Mouse (Mus musculus): ENCODE results near the gene Tradd.

Tradd gene

DNA sequence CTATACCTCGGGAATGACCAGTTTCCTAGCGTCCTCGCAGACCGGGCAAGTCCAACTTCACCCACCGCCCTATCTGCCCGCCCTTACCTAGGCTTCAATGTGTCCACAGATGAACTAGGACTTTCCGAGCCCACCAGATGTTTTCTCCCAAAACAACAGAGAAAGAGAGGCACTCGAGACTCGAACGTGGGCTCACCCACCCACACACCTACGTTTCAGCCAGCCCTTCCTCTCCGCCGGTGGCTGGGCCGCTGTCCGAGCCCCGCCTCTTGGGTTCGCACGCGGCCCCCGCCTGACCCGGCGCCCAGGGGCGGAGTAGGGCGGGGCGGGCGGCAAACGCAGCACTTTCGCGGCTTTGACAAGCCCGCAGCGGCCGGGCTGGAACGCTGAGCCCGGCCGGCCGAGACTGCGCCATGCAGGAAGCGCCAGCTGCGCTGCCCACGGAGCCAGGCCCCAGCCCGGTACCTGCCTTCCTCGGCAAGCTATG lies 5.1 kb upstream of the Tradd start, which contains the start of gene Hsf4:
Gene Hsf4, plus strand, starts transcription at position 341 of the 487 bp plus-strand sequence.
- peaks cover 97% of the 10 kb centered on the region for H3K27me3 ChIP-seq (ENCODE audit: insufficient read depth, low read length)
- H3K9me3 ChIP-seq (ENCODE audit: low read length), result no peaks in the 10 kb centered on the region
- peak within 1 kb of the TSS; percentile 78 for H3K4me3 ChIP-seq (replicated peaks; ENCODE audit: low read length)
- no peak for TF ChIP-seq CTCF (conservative IDR thresholded peaks at IDR 0.05; ENCODE audit: low read length)
- TF ChIP-seq POU5F1 (IDR thresholded peaks at IDR 0.05; ENCODE audit: borderline replicate concordance, low read length), result no peak
- no peak for TF ChIP-seq NANOG (IDR thresholded peaks at IDR 0.05; ENCODE audit: borderline replicate concordance, low read length)
- peaks cover 64% of the 10 kb centered on the region for H3K4me1 ChIP-seq (replicated peaks; ENCODE audit: low read depth, low read length)
- H3K36me3 ChIP-seq (ENCODE audit: insufficient read depth, low read length), result no peaks in the 10 kb centered on the region

- peaks cover 65% of the 10 kb centered on the region for H3K4me1 ChIP-seq (replicated peaks; ENCODE audit: low read depth, low read length)
- H3K36me3 ChIP-seq (ENCODE audit: insufficient read depth, low read length), result no peaks in the 10 kb centered on the region
- no peak for TF ChIP-seq POU5F1 (IDR thresholded peaks at IDR 0.05; ENCODE audit: borderline replicate concordance, low read length)
- TF ChIP-seq NANOG (IDR thresholded peaks at IDR 0.05; ENCODE audit: borderline replicate concordance, low read length), result no peak
- TF ChIP-seq CTCF (conservative IDR thresholded peaks at IDR 0.05; ENCODE audit: low read length), result no peak
- H3K9me3 ChIP-seq (ENCODE audit: low read length), result no peaks in the 10 kb centered on the region
- H3K27me3 ChIP-seq (ENCODE audit: insufficient read depth, low read length), result peaks cover 97% of the 10 kb centered on the region
- peak overlapping the region; percentile 78 for H3K4me3 ChIP-seq (replicated peaks; ENCODE audit: low read length)
Measured at GRCm38 (mm10) chr8:105269075-105269458, 4.7 kb upstream of the Tradd start.

GRCm38 (mm10) chr8:105268342-105269074 lies 4.1 kb upstream of the Tradd start:
- TF ChIP-seq POU5F1 (IDR thresholded peaks at IDR 0.05; ENCODE audit: borderline replicate concordance, low read length) (no peak), NANOG (IDR thresholded peaks at IDR 0.05; ENCODE audit: borderline replicate concordance, low read length) (no peak), CTCF (conservative IDR thresholded peaks at IDR 0.05; ENCODE audit: low read length) (no peak)
- H3K27me3 ChIP-seq (ENCODE audit: insufficient read depth, low read length), result peaks cover 96% of the 10 kb centered on the region
- H3K9me3 ChIP-seq (ENCODE audit: low read length), result no peaks in the 10 kb centered on the region

GRCm38 (mm10) chr8:105266775-105267174 lies 2.4 kb upstream of the Tradd start:
- Histone ChIP-seq H3K4me3 (replicated peaks; ENCODE audit: low read length) (0 out of 2 replicates have a peak overlapping the region, but pooled peaks have one; percentile 10), H3K9me3 (ENCODE audit: low read length) (no peaks in the 10 kb centered on the region), H3K4me1 (replicated peaks; ENCODE audit: low read depth, low read length) (peaks cover 80% of the 10 kb centered on the region), H3K36me3 (ENCODE audit: insufficient read depth, low read length) (no peaks in the 10 kb centered on the region), H3K27me3 (ENCODE audit: insufficient read depth, low read length) (peaks cover 94% of the 10 kb centered on the region)
- TF ChIP-seq CTCF (conservative IDR thresholded peaks at IDR 0.05; ENCODE audit: low read length), result no peak
- no peak for TF ChIP-seq NANOG (IDR thresholded peaks at IDR 0.05; ENCODE audit: borderline replicate concordance, low read length)
- TF ChIP-seq POU5F1 (IDR thresholded peaks at IDR 0.05; ENCODE audit: borderline replicate concordance, low read length), result no peak

More at GRCm38 (mm10) chr8:105268342-105269074, 4.1 kb upstream of the Tradd start:
- H3K4me3 ChIP-seq (replicated peaks; ENCODE audit: low read length), result peak overlapping the region; percentile 78
- H3K36me3 ChIP-seq (ENCODE audit: insufficient read depth, low read length), result no peaks in the 10 kb centered on the region
- peaks cover 70% of the 10 kb centered on the region for H3K4me1 ChIP-seq (replicated peaks; ENCODE audit: low read depth, low read length)

- Histone ChIP-seq H3K36me3 (ENCODE audit: insufficient read depth, low read length) (no peaks in the 10 kb centered on the region), H3K9me3 (ENCODE audit: low read length) (0 out of 2 replicates have a peak, but pooled peaks cover 3% of the 10 kb centered on the region), H3K4me3 (replicated peaks; ENCODE audit: low read length) (peak overlapping the region; percentile 81), H3K27me3 (ENCODE audit: insufficient read depth, low read length) (peaks cover 92% of the 10 kb centered on the region), H3K4me1 (replicated peaks; ENCODE audit: low read depth, low read length) (peaks cover 80% of the 10 kb centered on the region)
- TF ChIP-seq CTCF (conservative IDR thresholded peaks at IDR 0.05; ENCODE audit: low read length) (no peak), NANOG (IDR thresholded peaks at IDR 0.05; ENCODE audit: borderline replicate concordance, low read length) (no peak), POU5F1 (IDR thresholded peaks at IDR 0.05; ENCODE audit: borderline replicate concordance, low read length) (no peak)
Measured at GRCm38 (mm10) chr8:105265128-105265527, 719 bp upstream of the Tradd start.

DNA sequence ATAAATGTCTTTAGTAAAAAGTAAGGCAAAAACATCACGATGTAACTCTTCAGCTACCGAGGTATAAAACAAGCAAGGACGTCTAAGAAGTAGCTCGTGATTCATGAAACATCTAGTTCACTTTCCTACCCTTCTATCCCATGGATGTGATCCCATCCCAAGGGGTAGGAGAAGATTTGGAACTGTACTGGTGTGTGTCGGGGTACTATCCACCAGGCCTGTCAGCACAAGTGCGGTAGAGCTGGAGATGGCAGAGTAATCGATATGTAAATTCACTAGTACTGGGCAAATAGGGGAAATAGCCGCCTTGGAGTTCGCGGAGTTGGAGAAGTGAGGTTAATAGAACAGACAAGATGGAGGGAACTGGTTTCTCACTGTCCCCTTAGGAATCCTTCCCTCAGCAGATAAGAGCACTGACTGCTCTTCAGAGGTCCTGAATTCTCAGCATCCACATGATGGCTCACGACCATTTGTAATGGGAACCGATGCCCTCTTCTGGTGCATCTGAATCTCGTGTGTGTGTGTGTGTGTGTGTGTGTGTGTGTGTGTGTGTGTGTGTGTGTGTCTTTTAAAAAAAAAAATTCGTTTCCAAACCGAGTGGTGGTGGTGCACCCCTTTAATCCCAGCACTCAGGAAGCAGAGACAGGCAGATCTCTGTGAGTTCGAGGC lies 1.0 kb downstream of the Tradd start:
- no peak for TF ChIP-seq NANOG (IDR thresholded peaks at IDR 0.05; ENCODE audit: borderline replicate concordance, low read length)
- H3K36me3 ChIP-seq (ENCODE audit: insufficient read depth, low read length), result no peaks in the 10 kb centered on the region
- H3K27me3 ChIP-seq (ENCODE audit: insufficient read depth, low read length), result peaks cover 92% of the 10 kb centered on the region
- 0 out of 2 replicates have a peak, but pooled peaks cover 3% of the 10 kb centered on the region for H3K9me3 ChIP-seq (ENCODE audit: low read length)
- peaks cover 82% of the 10 kb centered on the region for H3K4me1 ChIP-seq (replicated peaks; ENCODE audit: low read depth, low read length)
- H3K4me3 ChIP-seq (replicated peaks; ENCODE audit: low read length), result peak overlapping the region; percentile 81

DNA sequence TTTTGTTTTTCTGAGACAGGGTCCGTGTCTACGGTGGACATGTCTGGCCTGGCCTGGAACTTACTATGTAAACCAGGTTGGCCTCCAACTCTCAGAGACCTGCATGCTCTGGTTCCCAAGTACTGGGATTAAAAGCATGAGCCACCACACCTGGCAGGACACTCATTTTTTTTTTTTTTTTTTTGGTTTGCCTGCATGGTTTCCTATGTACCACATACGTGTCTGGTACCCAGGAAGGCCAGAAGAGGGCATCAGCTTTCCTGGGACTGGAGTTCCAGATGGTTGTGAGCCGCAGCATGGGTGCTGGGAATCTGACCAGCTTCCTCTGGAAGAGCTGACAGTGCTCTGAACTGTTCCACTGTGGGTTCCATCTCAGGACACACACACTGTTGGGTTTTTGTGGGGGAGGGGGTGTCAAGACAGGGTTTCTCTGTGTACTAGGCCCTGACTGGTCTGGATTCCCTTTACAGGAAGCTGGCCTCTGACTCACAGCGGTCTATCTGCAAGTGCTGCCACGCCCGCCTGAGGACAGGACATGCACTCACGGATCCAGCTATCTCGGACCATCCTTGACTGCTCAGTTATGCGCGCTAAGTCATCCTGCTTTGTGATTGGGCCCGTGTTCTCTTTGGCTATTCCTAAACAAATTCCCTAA lies 3.0 kb downstream of the Tradd start:
- Histone ChIP-seq H3K9me3 (ENCODE audit: low read length) (0 out of 2 replicates have a peak, but pooled peaks cover 3% of the 10 kb centered on the region), H3K27me3 (ENCODE audit: insufficient read depth, low read length) (peaks cover 89% of the 10 kb centered on the region), H3K4me1 (replicated peaks; ENCODE audit: low read depth, low read length) (peaks cover 75% of the 10 kb centered on the region), H3K36me3 (ENCODE audit: insufficient read depth, low read length) (no peaks in the 10 kb centered on the region), H3K4me3 (replicated peaks; ENCODE audit: low read length) (no peak overlapping the region)
- TF ChIP-seq NANOG (IDR thresholded peaks at IDR 0.05; ENCODE audit: borderline replicate concordance, low read length) (no peak), CTCF (conservative IDR thresholded peaks at IDR 0.05; ENCODE audit: low read length) (no peak), POU5F1 (IDR thresholded peaks at IDR 0.05; ENCODE audit: borderline replicate concordance, low read length) (no peak)
